Mouse (Mus musculus): ENCODE data around the gene Atp5c1.

- TF ChIP-seq CTCF (IDR thresholded peaks at IDR 0.05; ENCODE audit: control insufficient read depth, insufficient read depth, insufficient read length), result no peak
- no peak for TF ChIP-seq MYOD1 (IDR thresholded peaks at IDR 0.05; ENCODE audit: control insufficient read depth, insufficient read length, low read depth)
- no peak for TF ChIP-seq USF1 (IDR thresholded peaks at IDR 0.05; ENCODE audit: low read depth)
- no peak for TF ChIP-seq MAX (IDR thresholded peaks at IDR 0.05)
Measured at GRCm38 (mm10) chr2:10121826-10122225, 41.5 kb upstream of the Atp5c1 start.
